Mouse (Mus musculus): Measurements from ENCODE around the gene Speer4f2. TPM values are rescaled to one million over a fixed set of nuclear protein-coding genes. Genes with fewer than 3 reads are reported as not detected.

The Speer4f2 gene
- polyA plus RNA-seq, 1 experiment from 2014 or later, result not detected

GRCm38 (mm10) chr5:17402330-17403125 is 29.5 kb downstream of the Speer4f2 start:
- Histone ChIP-seq H3K9me3 (ENCODE audit: control insufficient read depth, low read length) (no peaks in the 10 kb centered on the region), H3K4me2 (replicated peaks) (no peak overlapping the region), H3K4me1 (replicated peaks; ENCODE audit: control insufficient read depth, insufficient read depth, low read length) (no peaks in the 10 kb centered on the region), H3K27ac (no peak overlapping the region), H3K9ac (no peak overlapping the region), H3K4me3 (replicated peaks; ENCODE audit: low read length) (no peak overlapping the region), H3K36me3 (replicated peaks; ENCODE audit: control insufficient read depth, insufficient read depth) (no peaks in the 10 kb centered on the region), H3K27me3 (ENCODE audit: control insufficient read depth, insufficient read depth, low read length) (no peaks in the 10 kb centered on the region)
- ATAC-seq (ENCODE audit: low FRiP score) (no peak), DNase-seq (ENCODE audit: low spot score) (no peak)
- WGBS, result 93% methylated on average over 4 of the region's 4 CpGs

GRCm38 (mm10) chr5:17403584-17403983 is 30.6 kb downstream of the Speer4f2 start:
- Histone ChIP-seq H3K9me3 (ENCODE audit: control insufficient read depth, low read length) (no peaks in the 10 kb centered on the region), H3K4me2 (replicated peaks) (no peak overlapping the region), H3K9ac (no peak overlapping the region), H3K4me1 (replicated peaks; ENCODE audit: control insufficient read depth, insufficient read depth, low read length) (no peaks in the 10 kb centered on the region), H3K4me3 (replicated peaks; ENCODE audit: low read length) (no peak overlapping the region), H3K27ac (no peak overlapping the region), H3K36me3 (replicated peaks; ENCODE audit: control insufficient read depth, insufficient read depth) (no peaks in the 10 kb centered on the region), H3K27me3 (ENCODE audit: control insufficient read depth, insufficient read depth, low read length) (no peaks in the 10 kb centered on the region)
- no peak for ATAC-seq (ENCODE audit: low FRiP score)
- DNase-seq (ENCODE audit: low spot score), result no peak

- no peak for DNase-seq (ENCODE audit: low spot score)
- no peaks in the 10 kb centered on the region for H3K27me3 ChIP-seq (ENCODE audit: control insufficient read depth, insufficient read depth, low read length)
- H3K4me1 ChIP-seq (replicated peaks; ENCODE audit: control insufficient read depth, insufficient read depth, low read length), result no peaks in the 10 kb centered on the region
- 91% methylated on average over 4 of the region's 4 CpGs for WGBS
- H3K4me2 ChIP-seq (replicated peaks), result no peak overlapping the region
- H3K9me3 ChIP-seq (ENCODE audit: control insufficient read depth, low read length), result no peaks in the 10 kb centered on the region
- no peak overlapping the region for H3K27ac ChIP-seq
- H3K9ac ChIP-seq, result no peak overlapping the region
- ATAC-seq (ENCODE audit: low FRiP score), result no peak
- H3K36me3 ChIP-seq (replicated peaks; ENCODE audit: control insufficient read depth, insufficient read depth), result no peaks in the 10 kb centered on the region
- no peak overlapping the region for H3K4me3 ChIP-seq (replicated peaks; ENCODE audit: low read length)
These were observed 36.1 kb downstream of the Speer4f2 start for GRCm38 (mm10) chr5:17408924-17409660.

- no peak overlapping the region for H3K9ac ChIP-seq
- DNase-seq (ENCODE audit: low spot score), result no peak
- no peaks in the 10 kb centered on the region for H3K9me3 ChIP-seq (ENCODE audit: control insufficient read depth, low read length)
- H3K36me3 ChIP-seq (replicated peaks; ENCODE audit: control insufficient read depth, insufficient read depth), result no peaks in the 10 kb centered on the region
- H3K27me3 ChIP-seq (ENCODE audit: control insufficient read depth, insufficient read depth, low read length), result no peaks in the 10 kb centered on the region
- ATAC-seq (ENCODE audit: low FRiP score), result no peak
- H3K4me1 ChIP-seq (replicated peaks; ENCODE audit: control insufficient read depth, insufficient read depth, low read length), result no peaks in the 10 kb centered on the region
- H3K27ac ChIP-seq, result no peak overlapping the region
- H3K4me2 ChIP-seq (replicated peaks), result no peak overlapping the region
- 81% methylated on average over 2 of the region's 2 CpGs for WGBS
- H3K4me3 ChIP-seq (replicated peaks; ENCODE audit: low read length), result no peak overlapping the region
These were observed 44.2 kb downstream of the Speer4f2 start for GRCm38 (mm10) chr5:17417201-17417600.

- ATAC-seq (ENCODE audit: low FRiP score) (peak; percentile 66; the same call in 1 of the 2 replicates), DNase-seq (ENCODE audit: low spot score) (no peak)
- Histone ChIP-seq H3K9me3 (ENCODE audit: control insufficient read depth, low read length) (no peaks in the 10 kb centered on the region), H3K27me3 (ENCODE audit: control insufficient read depth, insufficient read depth, low read length) (no peaks in the 10 kb centered on the region), H3K4me1 (replicated peaks; ENCODE audit: control insufficient read depth, insufficient read depth, low read length) (no peaks in the 10 kb centered on the region), H3K36me3 (replicated peaks; ENCODE audit: control insufficient read depth, insufficient read depth) (no peaks in the 10 kb centered on the region), H3K27ac (no peak overlapping the region), H3K9ac (no peak overlapping the region), H3K4me3 (replicated peaks; ENCODE audit: low read length) (no peak overlapping the region), H3K4me2 (replicated peaks) (no peak overlapping the region)
- 72% methylated on average over 1 of the region's 1 CpGs for WGBS
These were observed 46.3 kb downstream of the Speer4f2 start for GRCm38 (mm10) chr5:17419215-17419820.

GRCm38 (mm10) chr5:17419921-17420320 is 46.9 kb downstream of the Speer4f2 start:
- Histone ChIP-seq H3K9ac (no peak overlapping the region), H3K4me2 (replicated peaks) (no peak overlapping the region), H3K27ac (no peak overlapping the region), H3K9me3 (ENCODE audit: control insufficient read depth, low read length) (no peaks in the 10 kb centered on the region), H3K36me3 (replicated peaks; ENCODE audit: control insufficient read depth, insufficient read depth) (no peaks in the 10 kb centered on the region), H3K4me3 (replicated peaks; ENCODE audit: low read length) (no peak overlapping the region), H3K27me3 (ENCODE audit: control insufficient read depth, insufficient read depth, low read length) (no peaks in the 10 kb centered on the region), H3K4me1 (replicated peaks; ENCODE audit: control insufficient read depth, insufficient read depth, low read length) (no peaks in the 10 kb centered on the region)
- no peak for DNase-seq (ENCODE audit: low spot score)
- no peak for ATAC-seq (ENCODE audit: low FRiP score)

- ATAC-seq (ENCODE audit: low FRiP score), result no peak
- 81% methylated on average over 1 of the region's 1 CpGs for WGBS
- H3K4me3 ChIP-seq (replicated peaks; ENCODE audit: low read length), result no peak overlapping the region
These were observed 49.2 kb downstream of the Speer4f2 start for GRCm38 (mm10) chr5:17422225-17422624.

GRCm38 (mm10) chr5:17426930-17427329 is 54.0 kb downstream of the Speer4f2 start:
- Histone ChIP-seq H3K9ac (no peak overlapping the region), H3K27ac (no peak overlapping the region), H3K36me3 (replicated peaks; ENCODE audit: control insufficient read depth, insufficient read depth) (no peaks in the 10 kb centered on the region), H3K4me1 (replicated peaks; ENCODE audit: control insufficient read depth, insufficient read depth, low read length) (no peaks in the 10 kb centered on the region), H3K27me3 (ENCODE audit: control insufficient read depth, insufficient read depth, low read length) (no peaks in the 10 kb centered on the region), H3K4me3 (replicated peaks; ENCODE audit: low read length) (no peak overlapping the region), H3K4me2 (replicated peaks) (no peak overlapping the region), H3K9me3 (ENCODE audit: control insufficient read depth, low read length) (no peaks in the 10 kb centered on the region)
- ATAC-seq (ENCODE audit: low FRiP score) (no peak), DNase-seq (ENCODE audit: low spot score) (no peak)
- 91% methylated on average over 1 of the region's 1 CpGs for WGBS

More at GRCm38 (mm10) chr5:17422225-17422624, 49.2 kb downstream of the Speer4f2 start:
- Histone ChIP-seq H3K27ac (no peak overlapping the region), H3K9ac (no peak overlapping the region), H3K9me3 (ENCODE audit: control insufficient read depth, low read length) (no peaks in the 10 kb centered on the region), H3K27me3 (ENCODE audit: control insufficient read depth, insufficient read depth, low read length) (no peaks in the 10 kb centered on the region), H3K4me2 (replicated peaks) (no peak overlapping the region), H3K4me1 (replicated peaks; ENCODE audit: control insufficient read depth, insufficient read depth, low read length) (no peaks in the 10 kb centered on the region), H3K36me3 (replicated peaks; ENCODE audit: control insufficient read depth, insufficient read depth) (no peaks in the 10 kb centered on the region)
- DNase-seq (ENCODE audit: low spot score), result no peak

All from hindbrain, embryonic 14.5 days (tissue).